Mouse (Mus musculus): ENCODE data around the gene Man1c1. TPM values are rescaled to one million over a fixed set of nuclear protein-coding genes. Genes with fewer than 3 reads are reported as not detected.

Man1c1 gene
- 5.0 and 10.7 TPM in 2 replicates for polyA plus RNA-seq (2012; rRNA removed)

DNA sequence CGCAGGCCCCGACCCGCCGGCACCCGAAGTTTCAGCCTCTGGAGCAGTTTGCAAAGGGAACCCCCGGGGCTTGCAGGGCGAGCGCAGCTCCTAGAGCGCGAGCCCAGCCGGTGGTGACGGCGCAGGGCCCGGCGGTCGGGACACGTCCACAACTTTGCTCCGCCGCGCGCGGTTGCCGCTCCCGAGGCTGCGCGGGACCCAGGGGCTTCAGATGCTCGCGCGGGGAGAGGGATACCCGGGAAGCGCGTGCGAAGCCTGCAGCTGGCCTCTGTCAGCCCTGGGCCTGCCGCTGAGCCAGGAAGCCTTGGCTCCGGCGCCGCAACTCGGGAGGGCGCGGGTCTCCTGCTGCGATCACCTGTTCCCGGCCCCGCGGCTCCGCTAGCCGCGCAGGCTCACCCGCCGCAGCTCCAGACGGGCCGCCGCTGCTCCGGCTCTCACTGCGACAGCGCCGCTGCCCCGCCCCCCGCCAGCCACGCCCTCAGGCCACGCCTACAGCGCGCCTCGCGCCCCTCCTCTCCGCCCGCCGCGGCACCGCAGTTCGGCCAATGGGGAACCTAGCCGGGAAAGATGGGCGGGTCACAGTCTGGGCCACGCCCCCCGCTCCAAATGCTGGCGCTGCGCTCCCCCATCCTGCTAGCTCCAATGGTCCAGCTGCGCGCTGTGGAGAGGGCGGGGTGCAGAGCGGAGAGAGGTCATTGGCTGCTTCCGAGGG lies at the start of gene Man1c1:
Gene Man1c1, minus strand, starts transcription at position 456 of the 712 bp plus-strand sequence.
- peak; percentile 82 for TF ChIP-seq POLR2A (IDR thresholded peaks at IDR 0.05; ENCODE audit: borderline replicate concordance, extremely low read depth, insufficient read depth, insufficient read length, poor library complexity, severe bottlenecking)
- no peak for TF ChIP-seq CTCF (IDR thresholded peaks at IDR 0.05; ENCODE audit: borderline replicate concordance, extremely low read depth, insufficient read depth, insufficient read length)
- DNase-seq (ENCODE audit: low read depth): peak; percentile 99

DNA sequence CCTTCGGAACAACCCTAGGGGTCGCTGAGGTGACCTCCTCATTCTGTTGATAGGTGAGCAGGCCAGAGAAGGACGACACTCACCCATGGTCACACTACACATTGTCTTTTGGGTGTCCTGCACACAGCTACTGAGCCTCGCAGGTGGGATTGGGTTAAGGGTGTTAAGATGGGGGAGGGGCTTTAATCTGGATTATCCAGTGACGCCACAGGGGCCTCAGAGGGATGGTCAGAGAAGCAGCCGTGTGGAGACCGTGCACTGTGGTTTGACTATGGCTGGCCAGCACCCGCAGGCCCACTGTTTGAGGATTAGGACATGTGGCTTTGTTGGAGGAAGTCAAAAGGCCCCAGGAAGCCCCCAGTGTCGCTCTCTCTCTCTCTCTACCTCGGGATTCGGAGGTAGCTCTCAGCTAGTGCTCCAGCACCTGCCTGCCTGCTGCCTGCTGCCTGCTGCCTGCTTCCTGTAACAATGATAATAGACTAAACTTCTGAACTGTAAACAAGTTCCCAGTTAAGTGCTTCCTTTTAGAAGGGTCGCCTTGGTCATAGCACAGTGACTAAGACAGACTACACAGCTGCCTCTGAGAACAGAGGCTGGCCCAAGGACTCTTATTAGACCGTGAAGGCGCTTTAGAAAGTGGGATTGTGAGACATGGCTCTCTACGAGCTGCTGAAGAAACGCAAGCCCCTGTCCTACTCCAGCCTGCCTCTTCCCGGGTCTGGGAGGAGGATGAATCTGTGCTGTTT lies 49.6 kb upstream of the Man1c1 start:
- peak; percentile 32 for DNase-seq (ENCODE audit: low read depth)
- no peak for TF ChIP-seq POLR2A (IDR thresholded peaks at IDR 0.05; ENCODE audit: borderline replicate concordance, extremely low read depth, insufficient read depth, insufficient read length, poor library complexity, severe bottlenecking)
- TF ChIP-seq CTCF (IDR thresholded peaks at IDR 0.05; ENCODE audit: borderline replicate concordance, extremely low read depth, insufficient read depth, insufficient read length): no peak

DNA sequence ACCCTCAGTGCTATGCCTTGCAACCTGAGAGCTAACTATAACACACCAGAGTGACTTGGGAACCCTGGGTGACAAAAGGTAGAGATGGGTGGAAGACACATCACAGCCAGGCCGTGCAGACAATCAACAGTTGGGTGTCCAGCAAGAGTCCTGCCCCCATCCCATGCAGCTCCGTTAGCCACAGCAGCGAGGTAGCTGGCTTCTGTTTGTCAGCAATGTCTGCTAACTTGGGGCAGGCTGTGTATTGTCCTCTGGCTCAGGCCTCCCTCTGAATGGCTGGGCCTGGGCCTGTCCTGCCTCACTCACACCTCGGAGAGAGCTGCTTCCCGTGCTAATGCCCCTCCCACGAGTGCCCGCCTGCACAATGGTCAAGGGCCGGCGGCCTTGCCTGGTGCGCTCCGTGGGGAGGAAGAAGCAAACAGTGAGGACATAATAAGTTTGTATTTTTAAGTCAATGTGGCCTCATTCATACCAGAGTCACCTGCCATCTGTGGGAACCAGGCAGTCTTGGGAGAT lies 48.9 kb upstream of the Man1c1 start:
- TF ChIP-seq POLR2A (IDR thresholded peaks at IDR 0.05; ENCODE audit: borderline replicate concordance, extremely low read depth, insufficient read depth, insufficient read length, poor library complexity, severe bottlenecking) (no peak), CTCF (IDR thresholded peaks at IDR 0.05; ENCODE audit: borderline replicate concordance, extremely low read depth, insufficient read depth, insufficient read length) (no peak)
- no peak for DNase-seq (ENCODE audit: low read depth)

DNA sequence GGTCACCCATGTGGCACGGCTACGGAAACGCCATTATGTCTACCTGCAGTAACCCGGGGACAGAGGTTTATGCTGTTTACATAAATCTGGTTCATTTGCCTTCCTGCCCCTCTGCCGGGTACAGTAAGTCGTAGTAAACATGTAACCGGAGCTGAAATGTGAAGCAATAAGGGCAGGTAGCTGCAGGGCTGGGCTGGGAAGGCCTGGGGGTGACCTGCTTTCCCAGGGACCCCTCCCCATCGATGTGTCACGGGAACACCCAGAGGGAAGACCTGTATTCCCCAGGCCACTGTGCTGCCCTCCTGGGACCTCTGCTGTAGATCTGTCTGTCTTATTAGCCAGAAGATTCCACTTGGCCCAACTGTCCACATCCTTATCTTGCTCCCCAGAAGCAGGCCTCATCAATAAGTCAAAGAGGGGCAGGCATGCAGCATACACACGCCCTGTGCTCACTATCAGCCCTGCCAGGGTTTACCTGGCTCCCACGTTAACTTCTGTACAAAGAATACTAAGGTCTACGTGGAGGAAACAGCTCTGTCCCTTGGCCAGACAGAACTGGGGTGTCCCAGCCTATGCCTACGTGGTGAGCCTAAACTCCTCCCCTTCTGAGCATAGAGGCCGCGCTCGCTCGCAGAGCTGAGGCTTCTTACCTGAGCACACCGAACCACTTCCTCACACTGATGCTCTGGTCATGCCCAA lies 47.7 kb upstream of the Man1c1 start:
- DNase-seq (ENCODE audit: low read depth): no peak
- TF ChIP-seq POLR2A (IDR thresholded peaks at IDR 0.05; ENCODE audit: borderline replicate concordance, extremely low read depth, insufficient read depth, insufficient read length, poor library complexity, severe bottlenecking) (no peak), CTCF (IDR thresholded peaks at IDR 0.05; ENCODE audit: borderline replicate concordance, extremely low read depth, insufficient read depth, insufficient read length) (no peak)

DNA sequence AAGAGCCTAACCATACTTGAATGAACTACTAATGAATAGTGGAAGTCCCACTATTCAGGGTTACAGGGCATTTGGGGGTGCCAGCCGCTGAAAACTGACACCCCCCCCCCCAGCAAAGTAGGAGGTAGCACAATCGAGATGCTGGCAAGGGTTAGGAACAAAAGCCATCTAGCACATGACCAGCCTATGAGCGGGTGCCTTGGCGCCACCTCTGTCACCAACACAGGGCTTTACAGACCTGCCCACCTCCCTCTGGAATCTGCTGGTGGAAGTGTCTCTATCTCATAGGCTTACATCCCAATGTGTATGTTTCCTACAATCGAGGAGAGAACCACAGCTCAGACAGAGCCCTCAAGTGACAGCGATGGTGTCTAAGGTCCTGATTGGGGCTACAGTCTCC lies 46.7 kb upstream of the Man1c1 start:
- TF ChIP-seq CTCF (IDR thresholded peaks at IDR 0.05; ENCODE audit: borderline replicate concordance, extremely low read depth, insufficient read depth, insufficient read length) (no peak), POLR2A (IDR thresholded peaks at IDR 0.05; ENCODE audit: borderline replicate concordance, extremely low read depth, insufficient read depth, insufficient read length, poor library complexity, severe bottlenecking) (no peak)
- DNase-seq (ENCODE audit: low read depth): no peak

DNA sequence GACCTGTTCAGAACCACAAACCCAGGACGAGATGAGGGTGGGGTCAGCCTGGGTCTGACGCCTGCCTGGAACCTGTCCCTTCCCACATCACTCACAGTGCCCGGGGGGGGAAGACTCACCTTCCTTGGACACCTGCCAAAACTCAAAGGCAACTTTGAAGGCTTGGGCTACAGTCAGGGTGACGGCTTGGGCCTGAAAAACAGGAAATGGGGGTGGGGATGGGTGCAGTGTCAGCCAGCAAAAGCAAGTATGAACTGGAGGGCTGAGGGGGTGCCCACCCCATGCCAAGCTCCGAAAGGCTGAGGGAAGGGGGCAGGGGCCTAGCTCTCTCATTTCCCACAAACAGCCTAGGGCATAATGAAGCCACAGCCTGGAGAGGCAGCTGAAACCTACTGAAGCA lies 46.2 kb upstream of the Man1c1 start:
- TF ChIP-seq CTCF (IDR thresholded peaks at IDR 0.05; ENCODE audit: borderline replicate concordance, extremely low read depth, insufficient read depth, insufficient read length) (no peak), POLR2A (IDR thresholded peaks at IDR 0.05; ENCODE audit: borderline replicate concordance, extremely low read depth, insufficient read depth, insufficient read length, poor library complexity, severe bottlenecking) (no peak)
- DNase-seq (ENCODE audit: low read depth): no peak

DNA sequence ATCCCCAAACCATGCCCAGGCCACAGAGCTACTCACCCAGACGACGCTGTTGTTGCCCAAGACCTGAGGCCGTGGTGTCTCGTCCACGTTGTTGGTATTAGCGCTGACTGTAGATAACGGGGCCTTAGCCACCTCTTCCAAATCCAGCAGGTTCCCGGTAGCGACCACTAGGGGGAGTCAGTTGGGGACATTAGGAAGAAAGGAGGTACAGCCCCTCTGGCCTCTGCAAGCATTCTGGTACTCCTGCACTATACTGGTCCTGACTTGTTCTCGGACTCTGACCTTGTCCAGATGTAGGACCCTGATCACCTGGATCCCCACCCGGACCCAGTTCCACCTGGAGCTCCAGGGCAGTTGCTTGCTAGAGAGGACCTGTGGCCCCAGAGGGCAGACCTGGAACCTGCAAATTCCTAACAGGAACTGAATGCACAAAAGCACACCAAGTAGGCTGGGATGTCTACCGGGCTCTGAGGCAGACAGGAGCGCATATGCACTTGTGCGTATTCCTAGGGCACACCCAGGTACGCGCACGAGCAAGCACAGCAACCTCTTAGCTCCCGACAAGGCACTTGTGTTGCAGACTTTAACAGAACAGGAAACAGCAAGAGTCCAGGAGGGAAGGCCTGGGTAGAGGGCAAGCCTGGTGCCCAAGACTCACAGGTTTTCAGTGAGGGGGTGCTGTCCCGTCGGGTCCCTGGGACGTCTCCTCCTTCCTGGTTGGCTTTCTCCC lies 45.4 kb upstream of the Man1c1 start:
- TF ChIP-seq CTCF (IDR thresholded peaks at IDR 0.05; ENCODE audit: borderline replicate concordance, extremely low read depth, insufficient read depth, insufficient read length) (peak; percentile 51), POLR2A (IDR thresholded peaks at IDR 0.05; ENCODE audit: borderline replicate concordance, extremely low read depth, insufficient read depth, insufficient read length, poor library complexity, severe bottlenecking) (no peak)

DNA sequence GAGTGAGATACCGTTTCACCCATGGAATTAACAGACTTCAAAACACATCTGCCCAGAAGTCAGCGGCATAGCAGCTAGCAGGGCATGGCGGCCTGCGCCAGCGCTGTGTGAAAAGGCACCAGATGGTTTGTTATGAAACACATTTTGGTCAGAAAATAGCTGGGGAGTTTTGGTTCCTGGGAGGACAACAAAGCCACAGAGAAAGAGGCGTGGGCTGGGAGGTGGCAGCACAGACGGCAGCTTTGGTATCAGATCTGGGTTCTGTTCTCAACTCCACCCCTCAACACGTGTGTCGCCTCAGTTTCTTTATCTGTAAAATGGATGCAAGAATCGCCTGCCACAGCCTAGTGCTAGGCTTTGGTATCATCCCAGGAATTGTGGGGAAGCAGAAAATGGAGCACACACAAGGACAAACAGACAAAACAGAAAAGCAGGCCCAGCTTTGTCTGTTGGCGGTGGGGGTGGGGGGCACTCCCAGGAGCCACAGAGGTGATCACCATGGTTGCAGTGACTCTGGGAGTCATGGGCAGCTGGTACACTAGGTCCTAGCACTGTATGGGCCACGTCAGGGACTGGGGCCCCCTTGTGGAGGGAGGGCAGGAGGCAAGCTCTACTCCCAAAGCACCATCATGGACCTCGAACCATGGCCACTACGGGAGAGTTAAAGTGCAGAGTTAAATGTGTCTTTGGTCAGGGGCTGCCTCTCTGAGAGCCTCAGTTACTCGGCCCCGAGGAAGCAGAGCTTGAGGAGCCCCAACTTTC lies 42.0 kb upstream of the Man1c1 start:
- peak; percentile 35 for DNase-seq (ENCODE audit: low read depth)
- TF ChIP-seq CTCF (IDR thresholded peaks at IDR 0.05; ENCODE audit: borderline replicate concordance, extremely low read depth, insufficient read depth, insufficient read length) (peak; percentile 36; the same call in 1 of the 2 replicates), POLR2A (IDR thresholded peaks at IDR 0.05; ENCODE audit: borderline replicate concordance, extremely low read depth, insufficient read depth, insufficient read length, poor library complexity, severe bottlenecking) (no peak)

More for the DNA sequence above, 45.4 kb upstream of the Man1c1 start:
- DNase-seq (ENCODE audit: low read depth): no peak

DNA sequence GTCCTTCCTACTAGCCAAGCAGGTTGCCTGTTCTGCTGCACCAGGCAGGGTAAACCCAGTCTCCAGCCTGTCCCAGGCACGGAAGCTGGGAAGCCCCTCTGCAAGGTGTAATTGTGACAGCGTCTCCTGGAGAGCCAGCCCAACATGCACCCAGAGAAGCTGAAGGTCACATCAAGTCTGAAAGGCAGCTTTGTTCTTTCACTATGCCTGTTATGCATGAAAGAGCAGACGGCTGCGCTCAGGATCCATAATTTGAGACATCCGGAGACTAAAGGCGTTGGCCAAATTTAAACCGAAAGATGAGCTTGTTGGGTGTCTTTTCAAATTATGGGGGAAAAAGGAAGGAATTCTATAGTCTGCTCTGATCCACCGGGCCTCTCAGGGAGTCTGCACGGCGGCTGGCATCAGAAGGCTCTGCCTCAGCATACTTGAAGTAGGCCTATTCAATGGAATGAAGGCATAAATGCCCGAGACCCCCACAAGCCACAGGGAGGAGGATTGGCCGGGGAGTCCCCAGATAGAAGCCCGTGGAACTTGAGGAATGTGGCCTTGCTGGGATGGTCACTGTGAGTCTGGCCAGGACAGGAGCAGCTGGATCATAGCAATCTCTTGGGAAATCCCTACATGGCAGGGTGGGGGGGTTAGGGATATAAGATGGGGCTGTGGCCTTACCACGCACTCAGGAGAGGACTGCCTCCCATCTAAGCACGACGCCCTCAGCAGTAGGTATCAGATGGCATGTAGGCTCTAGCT lies 40.0 kb upstream of the Man1c1 start:
- no peak for DNase-seq (ENCODE audit: low read depth)

More for the DNA sequence above, 40.0 kb upstream of the Man1c1 start:
- TF ChIP-seq POLR2A (IDR thresholded peaks at IDR 0.05; ENCODE audit: borderline replicate concordance, extremely low read depth, insufficient read depth, insufficient read length, poor library complexity, severe bottlenecking): no peak
- TF ChIP-seq CTCF (IDR thresholded peaks at IDR 0.05; ENCODE audit: borderline replicate concordance, extremely low read depth, insufficient read depth, insufficient read length): no peak

Measured in brain, embryonic 14.5 days (tissue).